Mouse (Mus musculus): ENCODE data around the gene Stub1. TPM values are rescaled to one million over a fixed set of nuclear protein-coding genes. Genes with fewer than 3 reads are reported as not detected.
A peak's percentile ranks its signal among the peaks of the same experiment; 100 is the strongest.

Gene Stub1
- polyA plus RNA-seq, 1 experiment from 2014 or later = 118 TPM

DNA sequence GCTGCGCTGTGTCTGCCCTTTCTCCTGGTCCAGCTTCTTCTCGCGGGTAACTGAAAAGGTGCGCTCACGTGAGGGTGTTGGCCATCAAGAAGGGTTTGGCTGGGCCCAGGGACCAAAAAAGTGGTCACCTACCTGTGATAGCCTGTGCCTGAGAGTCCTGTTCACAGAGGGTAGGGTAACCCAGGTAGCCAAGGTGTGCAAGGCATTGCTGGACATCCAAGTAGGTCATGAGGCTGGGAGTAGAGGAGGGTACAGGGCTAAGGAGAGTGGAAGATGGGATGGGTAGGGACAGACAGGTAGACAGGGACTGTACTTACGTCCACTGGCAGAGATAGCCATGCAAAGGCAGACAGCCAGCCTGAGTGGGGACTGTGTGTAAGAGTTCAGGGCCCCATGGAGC, 7.3 kb upstream of the Stub1 start:
- no peak overlapping the region for H3K27ac ChIP-seq (ENCODE audit: low read depth)
- H3K27me3 ChIP-seq (ENCODE audit: insufficient read depth, low read length) = no peaks in the 10 kb centered on the region
- H3K9me3 ChIP-seq (ENCODE audit: low read length) = no peaks in the 10 kb centered on the region
- H3K4me2 ChIP-seq (ENCODE audit: low read depth, low read length) = no peak overlapping the region
- no peak overlapping the region for H3K4me3 ChIP-seq (ENCODE audit: low read depth, low read length)
- peaks cover 44% of the 10 kb centered on the region for H3K36me3 ChIP-seq (replicated peaks; ENCODE audit: insufficient read depth, low read length)
- peaks cover 39% of the 10 kb centered on the region for H3K4me1 ChIP-seq (ENCODE audit: insufficient read depth)
- no peak for DNase-seq
- no peak for TF ChIP-seq CTCF (IDR thresholded peaks at IDR 0.05; ENCODE audit: low read depth)
- no peak for TF ChIP-seq EP300 (IDR thresholded peaks at IDR 0.05; ENCODE audit: low read depth)
- H3K9ac ChIP-seq (replicated peaks) = no peak overlapping the region
- WGBS (ENCODE audit: insufficient replicate concordance) = 91% methylated on average over 6 of the region's 6 CpGs
- ATAC-seq = no peak

DNA sequence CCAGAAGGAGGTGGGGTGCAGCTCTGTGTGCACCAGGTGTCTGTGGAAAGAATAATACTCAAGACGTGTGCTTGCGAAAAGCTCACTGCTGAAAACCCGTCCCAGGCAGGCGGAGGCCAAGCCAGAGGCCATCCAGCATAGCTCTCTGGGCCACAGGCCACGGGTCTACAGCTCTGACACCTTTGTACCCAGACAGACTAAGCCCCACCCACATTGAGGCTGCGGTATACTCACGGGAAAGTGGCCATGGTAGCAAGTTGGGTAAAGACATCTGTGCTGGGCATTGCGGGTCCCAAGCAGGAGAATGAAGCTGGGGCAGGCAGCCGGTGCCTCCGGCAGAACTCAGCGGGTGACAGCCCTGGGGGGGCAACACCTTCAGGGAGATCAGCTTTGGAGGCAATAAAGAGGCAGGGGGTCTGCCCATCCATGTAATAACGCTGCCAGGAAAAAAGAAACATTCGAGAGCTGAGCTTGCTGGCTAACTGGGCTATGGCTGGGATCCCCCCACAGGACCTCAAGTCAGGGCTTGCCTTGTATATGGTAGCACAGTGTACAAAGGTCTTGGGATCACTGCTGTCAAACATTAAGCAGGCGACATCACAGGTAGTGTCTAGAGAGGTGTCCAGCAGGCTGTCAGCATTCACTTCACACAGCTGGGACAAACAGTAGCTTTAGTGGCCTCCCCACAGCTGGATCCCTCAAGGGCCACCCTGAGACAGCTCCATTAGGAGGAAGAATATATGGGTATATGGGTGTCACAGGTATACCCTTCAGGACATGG, 6.4 kb upstream of the Stub1 start:
- H3K36me3 ChIP-seq (replicated peaks; ENCODE audit: insufficient read depth, low read length) = peaks cover 44% of the 10 kb centered on the region
- peaks cover 43% of the 10 kb centered on the region for H3K4me1 ChIP-seq (ENCODE audit: insufficient read depth)
- TF ChIP-seq EP300 (IDR thresholded peaks at IDR 0.05; ENCODE audit: low read depth) = no peak
- TF ChIP-seq CTCF (IDR thresholded peaks at IDR 0.05; ENCODE audit: low read depth) = no peak
- H3K27ac ChIP-seq (ENCODE audit: low read depth) = peak overlapping the region; percentile 82
- DNase-seq (no peak), ATAC-seq (peak; percentile 67)
- no peak overlapping the region for H3K9ac ChIP-seq (replicated peaks)
- no peaks in the 10 kb centered on the region for H3K9me3 ChIP-seq (ENCODE audit: low read length)
- no peaks in the 10 kb centered on the region for H3K27me3 ChIP-seq (ENCODE audit: insufficient read depth, low read length)
- WGBS (ENCODE audit: insufficient replicate concordance) = 70% methylated on average over 14 of the region's 14 CpGs
- H3K4me2 ChIP-seq (ENCODE audit: low read depth, low read length) = 0 out of 2 replicates have a peak overlapping the region, but pooled peaks have one; percentile 38
- H3K4me3 ChIP-seq (ENCODE audit: low read depth, low read length) = no peak overlapping the region

DNA sequence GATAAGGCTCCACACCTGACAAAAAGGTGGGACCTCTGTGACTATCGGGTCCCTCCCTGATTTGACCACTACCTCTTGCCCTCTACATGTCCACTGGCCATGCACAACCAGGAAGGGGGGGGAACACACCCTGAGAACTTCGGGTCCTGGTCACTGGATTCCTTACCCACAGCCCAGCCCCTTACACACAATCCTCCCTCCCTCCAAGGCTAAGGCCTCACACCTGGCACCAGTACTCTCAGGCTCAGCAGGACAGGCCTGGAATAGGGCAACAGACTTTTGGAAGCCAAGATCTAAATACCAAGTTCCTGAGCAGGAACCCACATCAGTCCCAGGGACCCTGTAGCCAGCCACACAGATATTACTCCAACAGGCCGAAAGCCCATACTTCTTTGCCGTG, 5.7 kb upstream of the Stub1 start:
- peaks cover 44% of the 10 kb centered on the region for H3K36me3 ChIP-seq (replicated peaks; ENCODE audit: insufficient read depth, low read length)
- no peaks in the 10 kb centered on the region for H3K27me3 ChIP-seq (ENCODE audit: insufficient read depth, low read length)
- DNase-seq = no peak
- TF ChIP-seq CTCF (IDR thresholded peaks at IDR 0.05; ENCODE audit: low read depth) (no peak), EP300 (IDR thresholded peaks at IDR 0.05; ENCODE audit: low read depth) (no peak)
- peaks cover 48% of the 10 kb centered on the region for H3K4me1 ChIP-seq (ENCODE audit: insufficient read depth)
- H3K4me2 ChIP-seq (ENCODE audit: low read depth, low read length) = no peak overlapping the region
- no peak overlapping the region for H3K9ac ChIP-seq (replicated peaks)
- peak overlapping the region; percentile 82 for H3K27ac ChIP-seq (ENCODE audit: low read depth)
- ATAC-seq = no peak
- WGBS (ENCODE audit: insufficient replicate concordance) = 79% methylated on average over 4 of the region's 4 CpGs
- no peak overlapping the region for H3K4me3 ChIP-seq (ENCODE audit: low read depth, low read length)
- no peaks in the 10 kb centered on the region for H3K9me3 ChIP-seq (ENCODE audit: low read length)

DNA sequence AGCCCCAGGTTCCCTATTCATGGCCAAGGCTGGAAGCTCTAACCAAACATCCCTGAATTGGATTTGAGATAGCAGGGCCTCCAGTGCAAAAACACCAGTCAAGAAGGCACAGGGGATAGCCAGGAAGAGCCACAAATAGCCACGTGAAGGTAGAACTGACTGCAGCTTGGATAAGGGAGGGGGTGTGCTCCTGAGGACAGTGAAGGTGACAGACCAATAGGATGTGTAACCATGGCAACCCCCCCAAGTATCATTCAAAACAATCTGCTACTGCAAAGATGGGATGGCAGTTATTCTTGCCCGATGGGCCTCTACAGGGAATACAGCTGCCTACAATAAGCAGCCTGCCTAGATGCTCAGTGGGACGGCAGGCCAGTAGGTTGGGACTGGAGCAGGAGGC, 4.3 kb upstream of the Stub1 start:
- peak overlapping the region; percentile 76; the same call in 1 of the 2 replicates for H3K4me2 ChIP-seq (ENCODE audit: low read depth, low read length)
- H3K27ac ChIP-seq (ENCODE audit: low read depth) = no peak overlapping the region
- ATAC-seq (no peak), DNase-seq (no peak)
- H3K27me3 ChIP-seq (ENCODE audit: insufficient read depth, low read length) = no peaks in the 10 kb centered on the region
- H3K4me1 ChIP-seq (ENCODE audit: insufficient read depth) = peaks cover 42% of the 10 kb centered on the region
- H3K4me3 ChIP-seq (ENCODE audit: low read depth, low read length) = no peak overlapping the region
- TF ChIP-seq CTCF (IDR thresholded peaks at IDR 0.05; ENCODE audit: low read depth) (no peak), EP300 (IDR thresholded peaks at IDR 0.05; ENCODE audit: low read depth) (no peak)
- H3K9ac ChIP-seq (replicated peaks) = no peak overlapping the region
- 42% methylated on average over 3 of the region's 3 CpGs for WGBS (ENCODE audit: insufficient replicate concordance)
- H3K9me3 ChIP-seq (ENCODE audit: low read length) = no peaks in the 10 kb centered on the region
- peaks cover 43% of the 10 kb centered on the region for H3K36me3 ChIP-seq (replicated peaks; ENCODE audit: insufficient read depth, low read length)

DNA sequence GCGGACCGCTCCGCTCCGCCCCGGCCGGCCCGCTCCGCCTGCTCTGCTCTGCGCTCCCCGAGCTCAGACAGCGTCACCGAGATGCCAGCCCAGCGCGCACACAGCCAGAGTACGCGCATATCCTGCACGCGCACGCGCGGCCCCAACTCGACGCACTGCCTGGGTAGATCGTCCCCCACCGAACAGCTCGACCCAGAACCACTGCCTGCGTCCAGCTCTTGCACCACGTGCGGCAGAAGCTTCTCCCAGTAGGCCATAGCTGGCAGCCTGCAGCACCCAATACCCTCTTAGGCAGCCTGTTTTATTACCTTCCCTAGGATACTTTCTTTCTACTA, 3.8 kb upstream of the Stub1 start, which contains the start of gene Rhbdl1:
Gene Rhbdl1 (minus strand): TSS at position 220 of the 335 bp plus-strand sequence.
- Histone ChIP-seq H3K9me3 (ENCODE audit: low read length) (no peaks in the 10 kb centered on the region), H3K9ac (replicated peaks) (peak within 1 kb of the TSS; percentile 47; the same call in 1 of the 2 replicates), H3K27me3 (ENCODE audit: insufficient read depth, low read length) (no peaks in the 10 kb centered on the region), H3K36me3 (replicated peaks; ENCODE audit: insufficient read depth, low read length) (peaks cover 38% of the 10 kb centered on the region), H3K4me2 (ENCODE audit: low read depth, low read length) (peak within 1 kb of the TSS; percentile 76), H3K4me1 (ENCODE audit: insufficient read depth) (peaks cover 44% of the 10 kb centered on the region), H3K4me3 (ENCODE audit: low read depth, low read length) (peak within 1 kb of the TSS; percentile 21; the same call in 1 of the 2 replicates), H3K27ac (ENCODE audit: low read depth) (no peak within 1 kb of the TSS)
- DNase-seq (peak; percentile 69), ATAC-seq (no peak)
- TF ChIP-seq EP300 (IDR thresholded peaks at IDR 0.05; ENCODE audit: low read depth) = no peak
- TF ChIP-seq CTCF (IDR thresholded peaks at IDR 0.05; ENCODE audit: low read depth) = no peak
- 5% methylated on average over 20 of the region's 29 CpGs for WGBS (ENCODE audit: insufficient replicate concordance)

DNA sequence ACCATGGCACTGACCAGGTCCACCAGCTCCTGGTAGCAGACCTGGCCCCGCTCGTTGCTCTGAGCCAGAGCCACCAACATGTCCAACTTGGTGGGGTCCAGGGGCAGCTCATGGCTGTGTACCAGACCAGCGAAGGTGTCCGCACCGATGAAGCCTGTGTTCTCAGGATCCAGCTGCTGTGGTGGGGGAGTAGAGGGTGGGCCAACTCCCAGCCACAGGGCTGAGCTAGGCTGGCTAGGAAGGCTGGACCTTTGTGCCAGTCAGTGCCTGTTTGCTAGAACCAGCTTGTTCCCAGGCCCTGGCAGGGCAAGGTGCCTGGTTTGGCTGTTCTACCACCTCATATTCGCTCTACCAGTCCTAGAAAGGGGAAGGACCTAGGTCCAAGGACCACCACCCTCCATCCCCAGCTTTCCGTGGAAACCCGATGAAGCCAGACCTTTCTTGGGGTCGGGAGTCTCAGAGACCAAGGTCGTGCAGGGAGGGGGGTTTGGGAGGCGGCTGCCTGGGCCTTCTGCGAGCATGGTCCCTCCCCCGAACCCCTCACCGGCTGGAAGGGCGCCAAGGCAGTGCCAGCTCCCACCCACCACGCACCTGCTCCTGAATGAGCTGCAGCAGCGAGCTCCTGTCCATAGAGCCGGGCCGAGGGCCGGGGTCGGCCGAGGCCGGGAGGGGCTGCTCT, 3.3 kb upstream of the Stub1 start:
- peaks cover 35% of the 10 kb centered on the region for H3K36me3 ChIP-seq (replicated peaks; ENCODE audit: insufficient read depth, low read length)
- TF ChIP-seq CTCF (IDR thresholded peaks at IDR 0.05; ENCODE audit: low read depth) (no peak), EP300 (IDR thresholded peaks at IDR 0.05; ENCODE audit: low read depth) (no peak)
- no peaks in the 10 kb centered on the region for H3K9me3 ChIP-seq (ENCODE audit: low read length)
- no peak overlapping the region for H3K27ac ChIP-seq (ENCODE audit: low read depth)
- peak overlapping the region; percentile 21; the same call in 1 of the 2 replicates for H3K4me3 ChIP-seq (ENCODE audit: low read depth, low read length)
- H3K4me1 ChIP-seq (ENCODE audit: insufficient read depth) = peaks cover 49% of the 10 kb centered on the region
- ATAC-seq (no peak), DNase-seq (no peak)
- H3K27me3 ChIP-seq (ENCODE audit: insufficient read depth, low read length) = no peaks in the 10 kb centered on the region
- 29% methylated on average over 20 of the region's 23 CpGs for WGBS (ENCODE audit: insufficient replicate concordance)
- H3K9ac ChIP-seq (replicated peaks) = peak overlapping the region; percentile 47; the same call in 1 of the 2 replicates
- peak overlapping the region; percentile 76 for H3K4me2 ChIP-seq (ENCODE audit: low read depth, low read length)
